Mouse (Mus musculus) midbrain, embryonic 14.5 days (tissue): ENCODE data around the gene Dusp10. TPM values are rescaled to one million over a fixed set of nuclear protein-coding genes. Genes with fewer than 3 reads are reported as not detected.

Experiments used
- ATAC-seq: fragments of 200-750 bp; cut with Nextera tagmentation; 2 replicates; pipeline ENCODE4 v1.8.0; 2017; ENCODE audit warnings: moderate number of reproducible peaks, moderate library complexity; ENCODE audit not compliant: low FRiP score, low TSS enrichment
- DNase-seq: peaks from one replicate; pipeline ENCODE4 v3.0.0-alpha.2; 2015
- H3K27ac ChIP-seq: fragments of 300-500 bp; sonication (generic); replicated peaks from 2 replicates; pipeline ENCODE4 v1.5.1; 2014; ENCODE audit warnings: mild to moderate bottlenecking, low read depth, low read length, moderate library complexity
- H3K27me3 ChIP-seq: fragments of 300-500 bp; sonication (generic); 2 replicates; pipeline ENCODE4 v1.6.1; 2014; ENCODE audit warnings: low read length, control low read depth, mixed read lengths; ENCODE audit not compliant: control insufficient read depth, insufficient read depth
- H3K36me3 ChIP-seq: fragments of 300-500 bp; sonication (generic); 2 replicates; pipeline ENCODE4 v1.6.1; 2014; ENCODE audit warnings: low read length, control low read depth; ENCODE audit not compliant: control insufficient read depth, insufficient read depth
- H3K4me1 ChIP-seq: fragments of 300-500 bp; sonication (generic); 2 replicates; pipeline ENCODE4 v1.6.1; 2014; ENCODE audit warnings: mild to moderate bottlenecking, antibody characterized with exemption, low read length, control low read depth; ENCODE audit not compliant: control insufficient read depth, insufficient read depth
- H3K4me2 ChIP-seq: fragments of 300-500 bp; sonication (generic); 2 replicates; pipeline ENCODE4 v1.6.1; 2014; ENCODE audit warnings: mild to moderate bottlenecking, low read length, moderate library complexity
- H3K4me3 ChIP-seq: fragments of 300-500 bp; sonication (generic); replicated peaks from 2 replicates; pipeline ENCODE4 v1.5.1; 2014; ENCODE audit warnings: low read depth, low read length
- H3K9ac ChIP-seq: fragments of 300-500 bp; sonication (generic); replicated peaks from 2 replicates; pipeline ENCODE4 v1.6.1; 2014; ENCODE audit warnings: mild to moderate bottlenecking, low read length, moderate library complexity
- H3K9me3 ChIP-seq: fragments of 300-500 bp; sonication (generic); 2 replicates; pipeline ENCODE4 v1.6.1; 2016; ENCODE audit warnings: low read length, control low read depth, mixed read lengths; ENCODE audit not compliant: control insufficient read depth
- WGBS: fragments of 180-500 bp; shearing (Covaris S2); extraction: QIAGEN DNeasy Blood & Tissue Kit; methylation state at CpG from one replicate; pipeline ENCODE4 v1.1.7; 2014; 5-methylcytosine and 5-hydroxymethylcytosine counted together
- polyA plus RNA-seq: library from polyadenylated mRNA; unstranded; fragments of >200 nt; fragmentation: Nextera tagmentation; extraction: Ambion mirVana; gene quantifications from 2 replicates; pipeline ENCODE4 v1.2.1, GENCODE M21; 2014

The Dusp10 gene
- polyA plus RNA-seq, 1 experiment from 2014 or later = 4.5 TPM

GRCm38 (mm10) chr1:184042745-184043144 is 29.6 kb downstream of the Dusp10 start:
- Histone ChIP-seq H3K36me3 (no peaks in the 10 kb centered on the region), H3K27ac (no peak overlapping the region), H3K9ac (no peak overlapping the region), H3K9me3 (no peaks in the 10 kb centered on the region), H3K27me3 (no peaks in the 10 kb centered on the region), H3K4me2 (no peak overlapping the region), H3K4me3 (no peak overlapping the region), H3K4me1 (no peaks in the 10 kb centered on the region)
- ATAC-seq = no peak
- no peak for DNase-seq
- WGBS = 79% methylated on average over 9 of the region's 9 CpGs

- DNase-seq (no peak), ATAC-seq (no peak)
- H3K9ac ChIP-seq = no peak overlapping the region
- no peaks in the 10 kb centered on the region for H3K36me3 ChIP-seq
- H3K27ac ChIP-seq = no peak overlapping the region
- no peak overlapping the region for H3K4me2 ChIP-seq
- 91% methylated on average over 5 of the region's 6 CpGs for WGBS
- H3K9me3 ChIP-seq = no peaks in the 10 kb centered on the region
- H3K4me1 ChIP-seq = no peaks in the 10 kb centered on the region
- no peaks in the 10 kb centered on the region for H3K27me3 ChIP-seq
- H3K4me3 ChIP-seq = no peak overlapping the region
These were observed 30.3 kb downstream of the Dusp10 start for GRCm38 (mm10) chr1:184043391-184043790.

- no peaks in the 10 kb centered on the region for H3K4me1 ChIP-seq
- no peaks in the 10 kb centered on the region for H3K27me3 ChIP-seq
- DNase-seq = no peak
- H3K27ac ChIP-seq = no peak overlapping the region
- WGBS = 67% methylated on average over 6 of the region's 6 CpGs
- H3K4me3 ChIP-seq = no peak overlapping the region
- H3K9ac ChIP-seq = no peak overlapping the region
- ATAC-seq = no peak
- H3K9me3 ChIP-seq = no peaks in the 10 kb centered on the region
- no peak overlapping the region for H3K4me2 ChIP-seq
- H3K36me3 ChIP-seq = no peaks in the 10 kb centered on the region
These were observed 33.1 kb downstream of the Dusp10 start for GRCm38 (mm10) chr1:184046070-184046677.

GRCm38 (mm10) chr1:184047818-184048217 is 34.7 kb downstream of the Dusp10 start:
- Histone ChIP-seq H3K27me3 (no peaks in the 10 kb centered on the region), H3K9ac (no peak overlapping the region), H3K4me2 (no peak overlapping the region), H3K9me3 (no peaks in the 10 kb centered on the region), H3K27ac (no peak overlapping the region), H3K4me3 (no peak overlapping the region), H3K4me1 (no peaks in the 10 kb centered on the region), H3K36me3 (no peaks in the 10 kb centered on the region)
- ATAC-seq (no peak), DNase-seq (no peak)
- WGBS = 88% methylated on average over 9 of the region's 9 CpGs

GRCm38 (mm10) chr1:184048675-184049418 is 35.7 kb downstream of the Dusp10 start:
- Histone ChIP-seq H3K9ac (no peak overlapping the region), H3K4me1 (no peaks in the 10 kb centered on the region), H3K9me3 (no peaks in the 10 kb centered on the region), H3K27ac (no peak overlapping the region), H3K4me2 (no peak overlapping the region), H3K27me3 (no peaks in the 10 kb centered on the region), H3K36me3 (no peaks in the 10 kb centered on the region), H3K4me3 (no peak overlapping the region)
- WGBS = 89% methylated on average over 10 of the region's 10 CpGs
- no peak for DNase-seq
- ATAC-seq = no peak

- no peaks in the 10 kb centered on the region for H3K36me3 ChIP-seq
- DNase-seq (no peak), ATAC-seq (no peak)
- H3K4me2 ChIP-seq = no peak overlapping the region
- 90% methylated on average over 1 of the region's 1 CpGs for WGBS
- no peak overlapping the region for H3K4me3 ChIP-seq
- no peaks in the 10 kb centered on the region for H3K4me1 ChIP-seq
- no peak overlapping the region for H3K27ac ChIP-seq
- no peaks in the 10 kb centered on the region for H3K9me3 ChIP-seq
- H3K9ac ChIP-seq = no peak overlapping the region
- no peaks in the 10 kb centered on the region for H3K27me3 ChIP-seq
These were observed 38.2 kb downstream of the Dusp10 start for GRCm38 (mm10) chr1:184051286-184051685.

GRCm38 (mm10) chr1:184051824-184052223 is 38.7 kb downstream of the Dusp10 start:
- H3K36me3 ChIP-seq = no peaks in the 10 kb centered on the region
- DNase-seq (no peak), ATAC-seq (no peak)
- no peaks in the 10 kb centered on the region for H3K9me3 ChIP-seq
- no peaks in the 10 kb centered on the region for H3K4me1 ChIP-seq
- 50% methylated on average over 6 of the region's 6 CpGs for WGBS
- H3K9ac ChIP-seq = no peak overlapping the region
- H3K27ac ChIP-seq = no peak overlapping the region
- no peaks in the 10 kb centered on the region for H3K27me3 ChIP-seq
- no peak overlapping the region for H3K4me3 ChIP-seq
- H3K4me2 ChIP-seq = no peak overlapping the region

- 83% methylated on average over 4 of the region's 4 CpGs for WGBS
- ATAC-seq = no peak
These were observed 39.2 kb downstream of the Dusp10 start for GRCm38 (mm10) chr1:184052331-184052730.

GRCm38 (mm10) chr1:184053141-184053540 is 40.0 kb downstream of the Dusp10 start:
- DNase-seq (no peak), ATAC-seq (no peak)
- Histone ChIP-seq H3K4me2 (no peak overlapping the region), H3K4me3 (no peak overlapping the region), H3K4me1 (no peaks in the 10 kb centered on the region), H3K27me3 (no peaks in the 10 kb centered on the region), H3K9ac (no peak overlapping the region), H3K9me3 (no peaks in the 10 kb centered on the region), H3K27ac (no peak overlapping the region), H3K36me3 (no peaks in the 10 kb centered on the region)
- 83% methylated on average over 4 of the region's 4 CpGs for WGBS

More at GRCm38 (mm10) chr1:184052331-184052730, 39.2 kb downstream of the Dusp10 start:
- Histone ChIP-seq H3K27me3 (no peaks in the 10 kb centered on the region), H3K36me3 (no peaks in the 10 kb centered on the region), H3K4me2 (no peak overlapping the region), H3K9me3 (no peaks in the 10 kb centered on the region), H3K4me3 (no peak overlapping the region), H3K9ac (no peak overlapping the region), H3K27ac (no peak overlapping the region), H3K4me1 (no peaks in the 10 kb centered on the region)
- DNase-seq = no peak
